Mouse (Mus musculus) embryonic facial prominence, embryonic 13.5 days (tissue): ENCODE measurements around the gene Timmdc1. TPM values are rescaled to one million over a fixed set of nuclear protein-coding genes. Genes with fewer than 3 reads are reported as not detected.

Experiments used
- ATAC-seq: fragments of 200-750 bp; cut with Nextera tagmentation; 2 replicates; pipeline ENCODE4 v1.8.0; 2017; ENCODE audit warnings: low read depth; ENCODE audit not compliant: insufficient number of reproducible peaks, insufficient read depth, low FRiP score, low TSS enrichment
- H3K27ac ChIP-seq: fragments of 300-500 bp; sonication (generic); 2 replicates; pipeline ENCODE4 v1.5.1; 2015; ENCODE audit warnings: moderate library complexity, mild to moderate bottlenecking, inconsistent platforms
- H3K27me3 ChIP-seq: fragments of 300-500 bp; sonication (generic); 2 replicates; pipeline ENCODE4 v1.6.1; 2015; ENCODE audit warnings: mild to moderate bottlenecking, inconsistent platforms
- H3K36me3 ChIP-seq: fragments of 300-500 bp; sonication (generic); 2 replicates; pipeline ENCODE4 v1.6.1; 2015; ENCODE audit warnings: mild to moderate bottlenecking, inconsistent platforms
- H3K4me1 ChIP-seq: fragments of 300-500 bp; sonication (generic); 2 replicates; pipeline ENCODE4 v1.6.1; 2015; ENCODE audit warnings: inconsistent platforms
- H3K4me2 ChIP-seq: fragments of 300-500 bp; sonication (generic); 2 replicates; pipeline ENCODE4 v1.6.1; 2015; ENCODE audit warnings: moderate library complexity, mild to moderate bottlenecking, inconsistent platforms
- H3K4me3 ChIP-seq: fragments of 300-500 bp; sonication (generic); 2 replicates; pipeline ENCODE4 v1.5.1; 2015; ENCODE audit warnings: mild to moderate bottlenecking, inconsistent platforms
- H3K9ac ChIP-seq: fragments of 300-500 bp; sonication (generic); 2 replicates; pipeline ENCODE4 v1.6.1; 2015; ENCODE audit warnings: mild to moderate bottlenecking, inconsistent platforms
- H3K9me3 ChIP-seq: fragments of 300-500 bp; sonication (generic); 2 replicates; pipeline ENCODE4 v1.6.1; 2016; ENCODE audit warnings: inconsistent platforms
- WGBS: fragments of 180-500 bp; shearing (Covaris S2); methylation state at CpG from one replicate; pipeline ENCODE4 v1.1.7; 2015; ENCODE audit warnings: mixed read lengths; 5-methylcytosine and 5-hydroxymethylcytosine counted together
- polyA plus RNA-seq: library from polyadenylated mRNA; unstranded; fragments of >200 nt; fragmentation: Nextera tagmentation; extraction: Ambion mirVana; gene quantifications from 2 replicates; pipeline ENCODE4 v1.2.1, GENCODE M21; 2015

Gene Timmdc1
- polyA plus RNA-seq, 1 experiment from 2014 or later = 31.3 TPM

- no peak for ATAC-seq
- Histone ChIP-seq H3K4me3 (no peak overlapping the region), H3K9ac (no peak overlapping the region), H3K36me3 (no peaks in the 10 kb centered on the region), H3K27ac (no peak overlapping the region), H3K4me2 (no peak overlapping the region), H3K9me3 (no peaks in the 10 kb centered on the region), H3K4me1 (peaks cover 10% of the 10 kb centered on the region; the same call in 1 of the 2 replicates), H3K27me3 (no peaks in the 10 kb centered on the region)
- WGBS = 87% methylated on average over 5 of the region's 5 CpGs
These were observed 50.0 kb downstream of the Timmdc1 start for GRCm38 (mm10) chr16:38472507-38472873.

- no peak for ATAC-seq
- H3K9ac ChIP-seq = no peak overlapping the region
- 83% methylated on average over 11 of the region's 11 CpGs for WGBS
These were observed 50.6 kb downstream of the Timmdc1 start for GRCm38 (mm10) chr16:38471697-38472506.

GRCm38 (mm10) chr16:38469437-38469836 lies 53.0 kb downstream of the Timmdc1 start:
- ATAC-seq = no peak
- Histone ChIP-seq H3K4me2 (no peak overlapping the region), H3K9ac (no peak overlapping the region), H3K27ac (no peak overlapping the region), H3K4me3 (no peak overlapping the region), H3K27me3 (no peaks in the 10 kb centered on the region), H3K9me3 (no peaks in the 10 kb centered on the region), H3K36me3 (no peaks in the 10 kb centered on the region), H3K4me1 (no peaks in the 10 kb centered on the region)
- 63% methylated on average over 8 of the region's 8 CpGs for WGBS

More at GRCm38 (mm10) chr16:38471697-38472506, 50.6 kb downstream of the Timmdc1 start:
- H3K4me1 ChIP-seq = peaks cover 8% of the 10 kb centered on the region; the same call in 1 of the 2 replicates
- H3K27me3 ChIP-seq = no peaks in the 10 kb centered on the region
- no peak overlapping the region for H3K27ac ChIP-seq
- no peaks in the 10 kb centered on the region for H3K36me3 ChIP-seq
- H3K4me2 ChIP-seq = no peak overlapping the region
- H3K9me3 ChIP-seq = no peaks in the 10 kb centered on the region
- no peak overlapping the region for H3K4me3 ChIP-seq

- 41% methylated on average over 3 of the region's 3 CpGs for WGBS
- Histone ChIP-seq H3K27ac (no peak overlapping the region), H3K9ac (no peak overlapping the region), H3K4me2 (no peak overlapping the region), H3K36me3 (no peaks in the 10 kb centered on the region), H3K27me3 (no peaks in the 10 kb centered on the region), H3K9me3 (no peaks in the 10 kb centered on the region), H3K4me3 (no peak overlapping the region), H3K4me1 (no peaks in the 10 kb centered on the region)
- no peak for ATAC-seq
These were observed 53.8 kb downstream of the Timmdc1 start for GRCm38 (mm10) chr16:38468706-38469018.

DNA sequence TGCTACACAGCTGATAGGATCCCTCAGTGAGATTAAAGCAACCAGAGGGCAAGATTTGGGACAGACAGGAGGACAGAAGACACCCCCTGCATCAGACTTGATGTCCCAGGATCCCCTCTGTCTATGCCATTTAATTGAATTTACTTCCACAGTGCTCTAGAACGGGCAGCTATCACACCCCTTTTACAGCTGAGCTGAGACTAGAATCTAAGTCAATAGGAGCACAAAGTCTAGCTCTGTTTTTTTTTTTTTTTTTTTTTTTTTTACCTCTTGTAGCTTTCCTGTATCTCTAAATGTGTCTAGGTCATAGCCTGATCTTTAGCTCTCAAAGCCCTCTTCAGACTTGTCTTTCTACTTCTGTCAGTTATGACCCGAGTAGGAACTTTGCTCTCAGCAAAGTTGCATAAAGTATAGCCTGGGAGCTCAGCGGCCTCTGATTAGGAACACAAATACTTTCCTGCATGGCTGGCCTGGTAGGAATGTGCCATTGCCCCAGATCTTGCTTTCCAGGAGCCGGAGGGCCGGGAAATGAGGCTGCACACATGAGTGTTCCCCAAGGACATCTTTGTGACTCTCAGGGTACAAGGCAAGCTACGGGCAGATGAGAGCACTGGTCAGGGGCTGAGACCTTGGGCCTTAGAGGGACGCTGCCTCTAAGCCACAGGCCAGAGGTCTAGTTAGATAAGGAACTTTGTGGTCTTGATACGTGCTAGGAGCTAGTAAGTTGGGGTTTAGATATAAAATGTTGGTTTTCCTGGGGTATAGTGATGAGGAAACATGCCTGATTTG lies 54.4 kb downstream of the Timmdc1 start:
- Histone ChIP-seq H3K9ac (no peak overlapping the region), H3K36me3 (no peaks in the 10 kb centered on the region), H3K27me3 (no peaks in the 10 kb centered on the region), H3K27ac (no peak overlapping the region), H3K4me2 (no peak overlapping the region), H3K4me1 (no peaks in the 10 kb centered on the region), H3K4me3 (no peak overlapping the region), H3K9me3 (no peaks in the 10 kb centered on the region)
- 77% methylated on average over 8 of the region's 8 CpGs for WGBS
- no peak for ATAC-seq

DNA sequence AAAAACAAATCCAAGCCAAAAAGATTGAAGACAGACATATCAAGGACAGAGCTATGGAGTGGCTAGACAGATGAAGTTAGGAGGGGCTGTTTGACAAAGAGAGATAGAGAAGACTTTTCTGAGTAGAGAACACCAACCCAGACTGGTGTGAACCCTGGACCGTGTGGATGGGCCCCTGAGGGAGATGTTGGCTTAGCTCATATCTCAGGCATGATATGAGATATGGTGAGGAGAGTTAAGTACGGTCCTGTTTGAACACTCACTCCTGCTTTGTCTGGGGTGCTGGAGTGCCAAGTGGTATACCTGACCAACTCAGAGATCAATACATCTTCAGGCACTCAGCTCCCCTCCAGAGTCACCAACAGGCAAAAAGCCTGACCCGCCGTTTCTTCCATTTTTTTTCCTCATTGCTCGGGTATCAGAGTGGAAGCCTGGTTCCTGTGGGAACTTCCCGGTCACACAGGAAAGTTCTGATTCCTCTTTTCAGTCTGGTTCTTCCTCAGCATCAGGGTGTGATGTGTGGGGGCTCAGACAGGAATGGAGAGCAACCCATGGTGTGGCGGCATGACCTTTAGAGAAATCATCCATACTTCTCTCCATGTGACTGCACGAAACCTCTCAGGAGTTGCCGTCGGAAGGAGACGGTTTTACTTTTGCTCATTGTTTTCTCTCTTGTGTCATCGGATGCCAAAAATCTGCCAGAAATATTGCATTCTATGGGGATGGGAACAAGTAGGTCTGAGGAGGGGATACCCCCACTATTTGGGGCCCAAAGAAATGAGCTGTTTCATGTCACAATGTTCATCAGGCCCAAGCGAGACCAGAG lies 55.2 kb downstream of the Timmdc1 start:
- Histone ChIP-seq H3K4me2 (no peak overlapping the region), H3K4me1 (no peaks in the 10 kb centered on the region), H3K27ac (no peak overlapping the region), H3K36me3 (no peaks in the 10 kb centered on the region), H3K27me3 (no peaks in the 10 kb centered on the region), H3K9ac (no peak overlapping the region), H3K4me3 (no peak overlapping the region), H3K9me3 (no peaks in the 10 kb centered on the region)
- 84% methylated on average over 13 of the region's 13 CpGs for WGBS
- no peak for ATAC-seq

DNA sequence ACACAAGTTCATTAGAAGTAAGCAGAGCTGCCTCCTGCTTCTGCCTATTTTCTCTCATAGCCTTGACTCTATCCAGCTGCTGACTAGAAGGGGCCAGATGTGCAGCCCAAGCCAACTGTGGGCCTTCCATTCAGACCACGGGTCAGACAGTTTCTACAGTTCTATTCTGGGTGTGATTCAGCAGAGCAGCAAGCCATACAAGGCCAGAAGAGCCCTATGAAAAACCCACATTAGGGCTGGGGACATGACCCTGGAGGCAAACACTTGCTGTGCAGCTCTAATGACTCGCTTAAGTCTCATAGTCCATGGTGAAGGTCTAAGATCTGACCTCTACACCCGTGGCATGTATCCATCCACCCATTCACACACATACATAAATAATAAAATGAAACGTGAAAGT lies 56.4 kb downstream of the Timmdc1 start:
- no peak overlapping the region for H3K9ac ChIP-seq
- H3K4me2 ChIP-seq = no peak overlapping the region
- no peaks in the 10 kb centered on the region for H3K27me3 ChIP-seq
- H3K9me3 ChIP-seq = no peaks in the 10 kb centered on the region
- H3K4me1 ChIP-seq = no peaks in the 10 kb centered on the region
- 83% methylated on average over 4 of the region's 4 CpGs for WGBS
- H3K4me3 ChIP-seq = no peak overlapping the region
- ATAC-seq = no peak
- no peak overlapping the region for H3K27ac ChIP-seq
- no peaks in the 10 kb centered on the region for H3K36me3 ChIP-seq

GRCm38 (mm10) chr16:38463305-38463704 lies 59.2 kb downstream of the Timmdc1 start:
- Histone ChIP-seq H3K4me2 (no peak overlapping the region), H3K4me1 (no peaks in the 10 kb centered on the region), H3K9ac (no peak overlapping the region), H3K9me3 (no peaks in the 10 kb centered on the region), H3K36me3 (no peaks in the 10 kb centered on the region), H3K27ac (no peak overlapping the region), H3K27me3 (no peaks in the 10 kb centered on the region), H3K4me3 (no peak overlapping the region)
- 88% methylated on average over 5 of the region's 5 CpGs for WGBS
- ATAC-seq = no peak

DNA sequence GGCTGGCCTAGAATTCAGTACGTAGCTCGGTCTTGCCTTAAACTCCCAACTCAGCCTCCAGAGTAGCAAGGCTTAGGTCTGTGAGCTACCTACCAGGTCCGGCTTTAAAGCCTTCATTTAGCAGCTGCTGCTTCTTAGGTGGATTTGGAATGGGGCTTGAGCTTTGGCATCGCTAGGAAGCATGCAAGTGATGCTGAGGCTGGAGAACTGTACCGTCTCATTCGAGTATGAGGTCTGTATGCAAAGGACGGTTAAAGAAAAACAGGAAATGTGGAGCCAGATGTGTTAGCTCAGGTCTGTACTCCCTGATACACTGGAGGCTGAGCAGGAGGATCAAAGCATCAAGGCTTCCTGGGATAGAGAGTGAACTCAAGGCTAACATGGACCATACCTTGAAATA lies 60.3 kb downstream of the Timmdc1 start:
- no peak overlapping the region for H3K4me3 ChIP-seq
- ATAC-seq = no peak
- H3K36me3 ChIP-seq = no peaks in the 10 kb centered on the region
- H3K9ac ChIP-seq = no peak overlapping the region
- H3K9me3 ChIP-seq = no peaks in the 10 kb centered on the region
- H3K4me1 ChIP-seq = no peaks in the 10 kb centered on the region
- 84% methylated on average over 7 of the region's 7 CpGs for WGBS
- H3K27ac ChIP-seq = no peak overlapping the region
- no peak overlapping the region for H3K4me2 ChIP-seq
- H3K27me3 ChIP-seq = no peaks in the 10 kb centered on the region

DNA sequence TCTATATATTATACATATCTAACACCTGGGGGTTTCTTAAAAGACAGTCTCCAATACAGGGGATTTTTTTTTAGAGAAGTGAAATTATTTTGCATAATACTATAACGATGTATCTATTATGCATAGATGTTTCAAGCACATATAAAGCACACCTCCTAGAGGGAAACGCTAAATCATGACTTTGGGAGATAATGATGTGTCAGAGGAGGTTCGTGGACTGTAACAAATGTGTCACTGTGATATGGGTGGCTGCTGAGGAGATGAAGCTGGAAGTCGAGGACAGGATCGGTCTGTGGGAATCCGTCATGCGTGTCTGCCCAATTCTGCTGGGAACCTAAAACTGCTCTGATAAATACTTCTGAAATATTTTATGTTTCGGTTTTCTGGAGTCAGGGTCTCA lies 60.7 kb downstream of the Timmdc1 start:
- Histone ChIP-seq H3K9me3 (no peaks in the 10 kb centered on the region), H3K4me3 (no peak overlapping the region), H3K4me2 (no peak overlapping the region), H3K27me3 (no peaks in the 10 kb centered on the region), H3K36me3 (no peaks in the 10 kb centered on the region), H3K9ac (no peak overlapping the region), H3K27ac (no peak overlapping the region), H3K4me1 (no peaks in the 10 kb centered on the region)
- 84% methylated on average over 8 of the region's 8 CpGs for WGBS
- ATAC-seq = no peak

DNA sequence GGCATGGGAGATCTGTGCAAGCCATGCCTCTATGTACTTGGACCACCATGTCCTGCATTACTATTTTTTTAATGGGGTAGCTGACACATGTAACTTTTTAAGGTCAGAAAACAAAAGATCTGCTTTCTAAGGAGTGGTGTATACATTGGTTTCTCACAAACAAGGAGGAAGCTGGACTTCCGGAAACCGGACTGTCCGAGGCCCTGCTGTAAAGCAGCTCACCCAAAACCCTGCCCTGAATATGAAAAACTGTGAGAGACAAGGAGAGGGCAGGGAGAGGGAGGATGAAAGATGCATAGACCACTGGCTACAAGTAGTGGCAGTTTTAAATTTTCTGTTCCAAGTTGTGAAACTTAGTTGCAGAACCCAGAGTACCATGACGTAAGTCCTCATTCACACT lies 62.5 kb downstream of the Timmdc1 start:
- no peak overlapping the region for H3K9ac ChIP-seq
- no peak overlapping the region for H3K4me3 ChIP-seq
- no peaks in the 10 kb centered on the region for H3K4me1 ChIP-seq
- no peaks in the 10 kb centered on the region for H3K9me3 ChIP-seq
- H3K27me3 ChIP-seq = no peaks in the 10 kb centered on the region
- H3K4me2 ChIP-seq = no peak overlapping the region
- H3K36me3 ChIP-seq = no peaks in the 10 kb centered on the region
- no peak for ATAC-seq
- WGBS = 87% methylated on average over 4 of the region's 4 CpGs
- no peak overlapping the region for H3K27ac ChIP-seq
